10 mouse cellular contexts compared by ENCODE assay signal in genomic region chr6:13280835-13281234, GRCm38 (mm10). TPM values are rescaled to one million over a fixed set of nuclear protein-coding genes. Genes with fewer than 3 reads are reported as not detected.
DNase-seq lines count a peak whose midpoint lies in the region; ATAC-seq and TF ChIP-seq lines count a peak whose summit lies in the region.
"Had no signal": no experiment of that assay in that cellular context is flagged by ENCODE, and none has a peak within 500 bp of the region (broad histone marks: within the 10 kb centered on the region; RNA-seq: fewer than 3 reads in every experiment).

No protein-coding gene starts in this region.

- TF ChIP-seq CTCF in layer of hippocampus, adult 2 months (conservative IDR thresholded peaks at IDR 0.05) = peak; percentile 94
- TF ChIP-seq CTCF in midbrain, postnatal 0 days (IDR thresholded peaks at IDR 0.05) = peak; percentile 85

- DNase-seq in cerebellum, adult 18-20 months = peak; percentile 13 to 35
- no peak for DNase-seq in cerebellum, adult 9-11 months
- peak; percentile 13 to 60 for DNase-seq in layer of hippocampus, adult 2 months (ENCODE audit: low spot score in 2 of 2)
- no peak for DNase-seq in layer of hippocampus, postnatal 36 days
- DNase-seq in B cell, adult 2 months = peak; percentile 20 to 25
- DNase-seq in embryo, embryonic 10 days (ENCODE audit: low spot score) = peak; percentile 70
- peak; percentile 91 for DNase-seq in midbrain, postnatal 0 days (ENCODE audit: low spot score)
- DNase-seq in forebrain, embryonic 10.5 days (ENCODE audit: extremely low spot score, low spot score) = no peak

- no peak overlapping the region for H3K9ac ChIP-seq in midbrain, postnatal 0 days (replicated peaks; ENCODE audit: low read length, poor library complexity, severe bottlenecking)

- 2% methylated on average over 3 of the region's 3 CpGs for WGBS in midbrain, postnatal 0 days
- WGBS in forebrain, embryonic 10.5 days = 6% methylated on average over 3 of the region's 3 CpGs

- H3K36me3 ChIP-seq in midbrain, postnatal 0 days (ENCODE audit: insufficient read depth, low read length) = no peaks in the 10 kb centered on the region
- no peaks in the 10 kb centered on the region for H3K36me3 ChIP-seq in forebrain, embryonic 10.5 days (replicated peaks)

- no peaks in the 10 kb centered on the region for H3K27me3 ChIP-seq in midbrain, postnatal 0 days (ENCODE audit: insufficient read depth, low read length)
- no peaks in the 10 kb centered on the region for H3K27me3 ChIP-seq in forebrain, embryonic 10.5 days (ENCODE audit: poor library complexity, severe bottlenecking)
- H3K27me3 ChIP-seq: megakaryocyte, embryonic 14.5 days had no signal

- no peak overlapping the region for H3K4me3 ChIP-seq in layer of hippocampus, adult 2 months
- no peak overlapping the region for H3K4me3 ChIP-seq in midbrain, postnatal 0 days (ENCODE audit: low read depth, low read length)
- H3K4me3 ChIP-seq in forebrain, embryonic 10.5 days = no peak overlapping the region
- H3K4me3 ChIP-seq: megakaryocyte, embryonic 14.5 days had no signal

- no peaks in the 10 kb centered on the region for H3K4me1 ChIP-seq in midbrain, postnatal 0 days (ENCODE audit: insufficient read depth, low read length)
- no peaks in the 10 kb centered on the region for H3K4me1 ChIP-seq in forebrain, embryonic 10.5 days
- H3K4me1 ChIP-seq: megakaryocyte, embryonic 14.5 days had no signal

- H3K27ac ChIP-seq in layer of hippocampus, adult 2 months = no peak overlapping the region
- H3K27ac ChIP-seq in midbrain, postnatal 0 days (ENCODE audit: low read depth, low read length) = no peak overlapping the region
- H3K27ac ChIP-seq in forebrain, embryonic 10.5 days = no peak overlapping the region

- no peaks in the 10 kb centered on the region for H3K9me3 ChIP-seq in midbrain, postnatal 0 days (ENCODE audit: low read length)
- peaks cover 5% of the 10 kb centered on the region; the same call in 1 of the 2 replicates for H3K9me3 ChIP-seq in forebrain, embryonic 10.5 days

- ATAC-seq in midbrain, postnatal 0 days (ENCODE audit: low FRiP score) = no peak

- H3K4me2 ChIP-seq in midbrain, postnatal 0 days (ENCODE audit: low read depth, low read length, poor library complexity, severe bottlenecking) = no peak overlapping the region

RNA-seq across cellular contexts. Expression of gene Vwde, which starts 56.1 kb away (rescaled TPM):
- total RNA-seq in layer of hippocampus, adult 2 months (2021) = not detected
- under 1 TPM in 1 of 2 experiments, not detected in 1; 0.10 TPM for total RNA-seq in layer of hippocampus, postnatal 36 days (2021)
- total RNA-seq in midbrain, postnatal 0 days (2014; rRNA removed) = 0.09 and 0.38 TPM in 2 replicates
- 0.06 and 0.23 TPM in 2 replicates for polyA plus RNA-seq in midbrain, postnatal 0 days (2015; fragmentation: Nextera tagmentation; extraction: Ambion mirVana)
- polyA plus RNA-seq in forebrain, embryonic 10.5 days (2016; fragmentation: Nextera tagmentation; extraction: Ambion mirVana) = 0.04 and 0.14 TPM in 2 replicates
- polyA plus RNA-seq: heart, embryonic 14.5 days had no signal

Comparison
In these comparisons a context has a peak if more than half of its experiments do, and no peak if none do; other contexts are left out.
1. DNase-seq: peak in cerebellum, adult 18-20 months (2 of 2), layer of hippocampus, adult 2 months (2 of 2), B cell, adult 2 months (2 of 2), embryo, embryonic 10 days (single experiment) and midbrain, postnatal 0 days (single experiment); none in cerebellum, adult 9-11 months (single experiment), layer of hippocampus, postnatal 36 days (0 of 2) and forebrain, embryonic 10.5 days (single experiment).